Mouse (Mus musculus) CH12.LX (cell line): ENCODE measurements around the gene 9130213A22Rik. TPM values are rescaled to one million over a fixed set of nuclear protein-coding genes. Genes with fewer than 3 reads are reported as not detected.
A peak's percentile ranks its signal among the peaks of the same experiment; 100 is the strongest.

ENCODE experiments used
- DNase-seq: peaks from one replicate; pipeline ENCODE4 v3.0.0-alpha.2; 2013; ENCODE audit errors: extremely low read depth
- H3K27ac ChIP-seq: 2 replicates; pipeline ENCODE4 v1.5.1; 2012; ENCODE audit warnings: low read depth, mild to moderate bottlenecking, control low read depth, moderate library complexity; ENCODE audit not compliant: insufficient read depth
- H3K27me3 ChIP-seq: replicated peaks from 2 replicates; pipeline ENCODE3; 2012; ENCODE audit warnings: inconsistent platforms
- H3K36me3 ChIP-seq, 2 experiments: replicated peaks in 1 of 2; 2 replicates each; pipeline versions ENCODE3 to v1.6.1; 2012; ENCODE audit warnings: inconsistent platforms in 1 of 2, low read length in 1 of 2, mild to moderate bottlenecking in 1 of 2, mixed read lengths in 1 of 2, moderate library complexity in 1 of 2; ENCODE audit not compliant: control insufficient read depth in 1 of 2, insufficient read depth in 1 of 2
- H3K4me1 ChIP-seq, 2 experiments: 2 replicates each; pipeline ENCODE4 v1.6.1; 2012; ENCODE audit warnings: inconsistent platforms in 1 of 2, moderate library complexity in 1 of 2; ENCODE audit not compliant: insufficient read depth in 2 of 2, control insufficient read depth in 1 of 2
- H3K4me2 ChIP-seq: 2 replicates; pipeline ENCODE4 v1.6.1; 2012; ENCODE audit warnings: low read depth, mild to moderate bottlenecking, control low read depth; ENCODE audit not compliant: poor library complexity, insufficient read depth, severe bottlenecking
- H3K4me3 ChIP-seq, 3 experiments: fragments of 150-350 bp in 1 of 3; sonication (generic) in 1 of 3; replicated peaks in 1 of 3; 2 replicates each; pipeline versions ENCODE3 to v1.5.1; 2011 to 2012; ENCODE audit warnings: low read depth in 2 of 3, low read length in 2 of 3, mild to moderate bottlenecking in 2 of 3, moderate library complexity in 2 of 3, control low read depth in 1 of 3, improper control_type of control experiment in 1 of 3, inconsistent platforms in 1 of 3, mixed read lengths in 1 of 3; ENCODE audit not compliant: poor library complexity in 1 of 3
- H3K79me2 ChIP-seq: replicated peaks from 2 replicates; pipeline ENCODE4 v1.6.1; 2012; ENCODE audit warnings: mild to moderate bottlenecking, moderate library complexity; ENCODE audit not compliant: control insufficient read depth, poor library complexity, insufficient read depth, severe bottlenecking; ENCODE audit errors: extremely low read depth
- H3K9ac ChIP-seq: 2 replicates; pipeline ENCODE4 v1.6.1; 2012; ENCODE audit warnings: low read depth, mild to moderate bottlenecking, control low read depth, moderate library complexity; ENCODE audit not compliant: insufficient read depth
- H3K9me3 ChIP-seq: replicated peaks from 2 replicates; pipeline ENCODE3; 2012; ENCODE audit warnings: low read length, inconsistent platforms, mixed read lengths
- CHD1 ChIP-seq: IDR thresholded peaks from 2 replicates; pipeline ENCODE4 v1.6.1; 2012; ENCODE audit warnings: low read depth, low read length, improper control_type of control experiment, inconsistent platforms
- EP300 ChIP-seq: IDR thresholded peaks from 2 replicates; pipeline ENCODE4 v1.6.1; 2011; ENCODE audit warnings: low read length, improper control_type of control experiment
- ETS1 ChIP-seq: conservative IDR thresholded peaks from 2 replicates; pipeline ENCODE4 v1.6.1; 2012; ENCODE audit warnings: low read depth, mild to moderate bottlenecking, inconsistent platforms, low read length, improper control_type of control experiment, moderate library complexity
- HCFC1 ChIP-seq: IDR thresholded peaks from 2 replicates; pipeline ENCODE4 v1.6.1; 2012; ENCODE audit warnings: low read depth, mild to moderate bottlenecking, inconsistent platforms, low read length, improper control_type of control experiment
- IRF4 ChIP-seq: IDR thresholded peaks from 2 replicates; pipeline ENCODE4 v1.6.1; 2014; ENCODE audit warnings: low read depth, mild to moderate bottlenecking, inconsistent platforms, low read length, improper control_type of control experiment
- JUND ChIP-seq: conservative IDR thresholded peaks from 2 replicates; pipeline ENCODE4 v1.6.1; 2011; ENCODE audit warnings: low read depth, low read length, improper control_type of control experiment
- MAX ChIP-seq: IDR thresholded peaks from 2 replicates; pipeline ENCODE4 v1.6.1; 2011; ENCODE audit warnings: low read length, improper control_type of control experiment
- MAZ ChIP-seq: IDR thresholded peaks from 2 replicates; pipeline ENCODE4 v1.6.1; 2012; ENCODE audit warnings: low read depth, mild to moderate bottlenecking, inconsistent platforms, low read length, improper control_type of control experiment, moderate library complexity
- MXI1 ChIP-seq: IDR thresholded peaks from 2 replicates; pipeline ENCODE4 v1.6.1; 2011; ENCODE audit warnings: mild to moderate bottlenecking, low read depth, low read length, improper control_type of control experiment
- MYC ChIP-seq: IDR thresholded peaks from 2 replicates; pipeline ENCODE4 v1.6.1; 2011; ENCODE audit warnings: low read depth, mild to moderate bottlenecking, improper control_type of control experiment, low read length
- NELFE ChIP-seq: IDR thresholded peaks from 2 replicates; pipeline ENCODE4 v1.6.1; 2011; ENCODE audit warnings: low read depth, low read length, improper control_type of control experiment
- PAX5 ChIP-seq: IDR thresholded peaks from 2 replicates; pipeline ENCODE4 v1.6.1; 2012; ENCODE audit warnings: low read length, inconsistent platforms, mixed read lengths
- POLR2A ChIP-seq: IDR thresholded peaks from 2 replicates; pipeline ENCODE4 v1.6.1; 2011; ENCODE audit warnings: low read depth, mild to moderate bottlenecking, improper control_type of control experiment, low read length
- POLR2AphosphoS2 ChIP-seq: IDR thresholded peaks from 2 replicates; pipeline ENCODE4 v1.6.1; 2011; ENCODE audit warnings: low read depth, low read length, improper control_type of control experiment
- RCOR1 ChIP-seq: conservative IDR thresholded peaks from 2 replicates; pipeline ENCODE4 v1.6.1; 2012; ENCODE audit warnings: low read depth, mild to moderate bottlenecking, inconsistent platforms, low read length, improper control_type of control experiment
- SIN3A ChIP-seq: IDR thresholded peaks from 2 replicates; pipeline ENCODE4 v1.6.1; 2012; ENCODE audit warnings: low read length, improper control_type of control experiment, inconsistent platforms
- SMC3 ChIP-seq: IDR thresholded peaks from 2 replicates; pipeline ENCODE4 v1.6.1; 2011; ENCODE audit warnings: low read depth, low read length, improper control_type of control experiment
- TBP ChIP-seq: conservative IDR thresholded peaks from 2 replicates; pipeline ENCODE4 v1.6.1; 2011; ENCODE audit warnings: low read depth, low read length, improper control_type of control experiment
- TCF12 ChIP-seq: IDR thresholded peaks from 2 replicates; pipeline ENCODE4 v1.6.1; 2014; ENCODE audit warnings: low read depth, mild to moderate bottlenecking, inconsistent platforms, low read length, improper control_type of control experiment
- USF2 ChIP-seq: conservative IDR thresholded peaks from 2 replicates; pipeline ENCODE4 v1.6.1; 2011; ENCODE audit warnings: low read depth, low read length, improper control_type of control experiment
- ZC3H11A ChIP-seq: IDR thresholded peaks from 2 replicates; pipeline ENCODE4 v1.6.1; 2012; ENCODE audit warnings: low read depth, mild to moderate bottlenecking, inconsistent platforms, low read length, improper control_type of control experiment
- ZKSCAN1 ChIP-seq: IDR thresholded peaks from 2 replicates; pipeline ENCODE4 v1.6.1; 2012; ENCODE audit warnings: low read depth, inconsistent platforms, low read length, improper control_type of control experiment, borderline replicate concordance
- ZMIZ1 ChIP-seq: IDR thresholded peaks from 2 replicates; pipeline ENCODE4 v1.6.1; 2012; ENCODE audit warnings: low read depth, mild to moderate bottlenecking, inconsistent platforms, low read length, improper control_type of control experiment
- dilution Hi-C: fragments of 300-500 bp; cut with MboI; formaldehyde crosslinking; loops from 2 replicates; pipeline ENCODE4 v1.14.3; 2020; ENCODE audit warnings: low sequenced_read_pairs; ENCODE audit not compliant: extremely low pct_unique_long_range_greater_than_20kb, extremely low pct_ligation_motif_present
- in situ Hi-C: fragments of 300-500 bp; cut with MboI; formaldehyde crosslinking; loops from 3 replicates; pipeline ENCODE4 v1.14.3; 2019; ENCODE audit warnings: low sequenced_read_pairs, low pct_ligation_motif_present, low pct_unique_long_range_greater_than_20kb, mixed read lengths
- polyA plus RNA-seq: library from polyadenylated mRNA; unstranded; fragments of >175 nt; gene quantifications from 2 replicates; pipeline ENCODE4 v1.2.1, GENCODE M21; 2012; ENCODE audit warnings: low read depth; ENCODE audit not compliant: insufficient read length
- total RNA-seq, 2 experiments: library from RNA; depleted of rRNA; stranded (reverse); fragments of 300-350 nt in 1 of 2; fragments of >200 nt in 1 of 2; gene quantifications; 2 replicates each; pipeline ENCODE4 v1.2.3; 2012 to 2014

The 9130213A22Rik gene
- total and polyA plus RNA-seq, 3 experiments: not detected

DNA sequence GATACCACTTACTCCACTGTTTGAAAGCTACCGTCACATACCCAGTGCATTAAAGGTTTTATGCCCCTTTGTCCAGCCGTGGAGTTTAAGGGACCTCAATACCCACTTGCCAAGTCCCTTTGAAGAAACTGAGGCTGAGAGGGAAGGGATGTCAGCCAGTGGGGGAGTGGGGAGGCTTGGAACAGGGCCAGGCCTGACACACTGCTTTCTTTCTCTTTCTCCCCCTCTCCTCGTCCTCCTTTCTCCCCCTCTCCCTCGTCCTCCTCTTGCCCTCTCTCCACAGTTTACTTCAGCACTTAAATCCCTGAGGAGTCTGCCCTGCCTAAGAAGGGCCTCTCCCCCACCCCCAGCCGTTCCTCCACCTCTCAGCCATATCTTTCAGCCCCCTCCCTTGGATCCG, 32.0 kb downstream of the 9130213A22Rik start:
- no peak for DNase-seq
- Histone ChIP-seq H3K36me3 (peaks cover 23 to 37% of the 10 kb centered on the region in 2 experiments), H3K4me1 (peaks cover 23 to 59% of the 10 kb centered on the region in 2 experiments), H3K4me3 (peak overlapping the region in 1 of 3 experiments; percentile 18), H3K9me3 (no peaks in the 10 kb centered on the region), H3K79me2 (peaks cover 29% of the 10 kb centered on the region), H3K27me3 (peaks cover 18% of the 10 kb centered on the region), H3K27ac (peak overlapping the region; percentile 39), H3K9ac (peak overlapping the region; percentile 4; the same call in 1 of the 2 replicates), H3K4me2 (peak overlapping the region; percentile 71)
- in situ Hi-C loops: loop anchor here (25.0 kb wide), 1 partner anchor 922 kb away; the partner anchor contains the start of genes Acadvl, Dlg4 and Dvl2
- dilution Hi-C loops: no loop called here
- TF ChIP-seq POLR2AphosphoS2 (no peak), JUND (no peak), MXI1 (no peak), PAX5 (no peak), ZMIZ1 (no peak), NELFE (no peak), TCF12 (no peak), SIN3A (no peak), ZKSCAN1 (no peak), MAX (no peak), HCFC1 (no peak), MYC (no peak), CHD1 (no peak), ETS1 (no peak), SMC3 (no peak), EP300 (no peak), POLR2A (no peak)

DNA sequence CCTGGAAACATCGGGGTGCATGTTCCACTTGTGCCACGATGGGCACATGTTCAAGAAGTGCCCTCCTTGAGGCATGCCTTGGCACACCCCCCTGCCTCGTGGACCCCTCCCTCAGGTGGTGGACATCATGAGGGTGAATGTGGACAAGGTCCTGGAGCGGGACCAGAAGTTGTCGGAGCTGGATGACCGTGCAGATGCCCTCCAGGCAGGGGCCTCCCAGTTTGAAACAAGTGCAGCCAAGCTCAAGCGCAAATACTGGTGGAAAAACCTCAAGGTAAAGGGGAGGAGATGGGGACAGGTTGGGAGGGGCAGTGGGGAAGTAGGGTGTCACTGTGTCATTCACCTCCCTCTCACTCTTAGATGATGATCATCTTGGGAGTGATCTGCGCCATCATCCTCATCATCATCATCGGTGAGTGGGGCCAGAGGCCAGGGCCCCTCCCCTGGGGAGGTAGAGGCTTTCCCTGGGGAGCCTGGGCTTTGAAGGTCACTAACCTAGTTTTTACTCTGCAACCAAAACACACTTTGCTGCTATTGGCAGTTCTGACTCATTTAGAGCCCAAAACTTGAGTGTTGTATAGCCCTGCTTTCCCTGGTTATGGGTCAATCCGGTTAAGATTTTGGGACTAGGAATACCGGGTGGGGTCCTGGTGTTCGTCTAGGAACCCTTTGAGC, 32.6 kb downstream of the 9130213A22Rik start:
- H3K4me1 ChIP-seq: peaks cover 23 to 57% of the 10 kb centered on the region in 2 experiments
- peaks cover 18% of the 10 kb centered on the region for H3K27me3 ChIP-seq
- H3K4me2 ChIP-seq: peak overlapping the region; percentile 71
- peak overlapping the region; percentile 96 for H3K9ac ChIP-seq
- H3K9me3 ChIP-seq: no peaks in the 10 kb centered on the region
- H3K79me2 ChIP-seq: peaks cover 29% of the 10 kb centered on the region
- TF ChIP-seq ETS1 (no peak), MXI1 (peak; percentile 51; the same call in 1 of the 2 replicates), EP300 (peak; percentile 57), RCOR1 (0 out of 2 replicates have a peak, but pooled peaks have one; percentile 55), JUND (0 out of 2 replicates have a peak, but pooled peaks have one; percentile 12), MAZ (peak; percentile 64; the same call in 1 of the 2 replicates), TBP (no peak), ZC3H11A (no peak), USF2 (no peak), IRF4 (peak; percentile 65)
- H3K4me3 ChIP-seq: peak overlapping the region; percentile 89 to 99 (median 89)
- in situ Hi-C loops: loop anchor here (25.0 kb wide), 1 partner anchor 923 kb away; the partner anchor contains the start of genes Acadvl, Dlg4 and Dvl2
- no peak for DNase-seq
- H3K27ac ChIP-seq: peak overlapping the region; percentile 57
- dilution Hi-C loops: no loop called here
- H3K36me3 ChIP-seq: peaks cover 23 to 37% of the 10 kb centered on the region in 2 experiments
